Mouse (Mus musculus) ES-E14 (cell line): Measurements from ENCODE around the gene Bicdl2.

Experiments
- HCFC1 ChIP-seq: IDR thresholded peaks from 2 replicates; pipeline ENCODE4 v1.6.1; 2012; ENCODE audit warnings: low read length, inconsistent platforms, borderline replicate concordance; ENCODE audit not compliant: insufficient read depth
- MAFK ChIP-seq: IDR thresholded peaks from 2 replicates; pipeline ENCODE4 v1.6.1; 2014; ENCODE audit warnings: mild to moderate bottlenecking, low read depth, low read length, inconsistent platforms; ENCODE audit not compliant: insufficient read depth
- ZC3H11A ChIP-seq: IDR thresholded peaks from 2 replicates; pipeline ENCODE4 v1.6.1; 2012; ENCODE audit warnings: low read depth, mild to moderate bottlenecking, inconsistent platforms, low read length, borderline replicate concordance
- ZNF384 ChIP-seq: IDR thresholded peaks from 2 replicates; pipeline ENCODE4 v1.6.1; 2012; ENCODE audit warnings: low read depth, low read length, inconsistent platforms

GRCm38 (mm10) chr17:23704741-23705140 is 44.4 kb downstream of the Bicdl2 start:
- TF ChIP-seq HCFC1 (no peak), ZC3H11A (no peak), ZNF384 (no peak), MAFK (no peak)
